In the genomic region with DNA sequence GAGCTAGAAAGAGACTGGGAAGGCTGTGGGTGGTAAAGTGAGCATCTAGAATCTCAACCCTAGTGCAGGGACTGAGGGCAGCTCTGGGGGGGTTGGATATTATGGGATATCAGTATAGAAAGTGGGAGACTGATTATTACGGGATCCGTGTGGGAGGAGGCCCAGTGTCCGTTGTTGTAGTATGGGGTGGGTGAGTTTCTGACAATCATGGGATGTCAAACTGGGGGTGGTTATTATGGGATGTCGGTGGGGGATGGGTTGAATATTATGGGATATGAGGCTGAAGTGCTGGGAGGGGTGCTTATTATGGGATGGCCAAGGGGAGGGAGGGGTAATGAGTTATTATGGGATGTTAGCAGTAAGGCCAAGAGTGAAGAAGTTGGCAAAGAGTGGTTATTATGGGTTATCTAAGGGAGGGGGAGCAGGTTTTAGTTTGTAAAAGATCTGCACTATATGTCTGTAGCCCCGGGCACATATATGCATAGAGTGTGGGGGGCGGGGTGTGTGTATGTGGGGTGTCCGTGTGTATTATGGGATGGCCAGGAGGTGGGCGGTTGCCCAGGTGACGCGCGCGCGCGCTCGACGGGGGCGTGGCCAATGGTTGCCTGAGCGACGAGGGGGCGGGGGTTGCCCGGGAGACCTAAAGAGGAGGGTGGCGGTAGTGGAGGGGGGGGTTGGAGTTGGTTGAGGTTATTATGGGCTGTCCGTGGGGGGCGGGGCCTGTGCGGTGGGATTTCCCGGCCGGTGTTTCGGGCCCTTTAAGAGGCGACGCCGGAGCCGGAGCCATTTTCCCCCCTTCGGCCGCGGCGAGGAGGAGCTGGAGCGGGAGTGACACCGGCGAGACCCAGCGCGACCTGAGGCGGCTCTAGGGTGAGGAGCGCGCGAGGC, we compare ENCODE assay signal across 8 mouse cellular contexts. TPM values are rescaled to one million over a fixed set of nuclear protein-coding genes. Genes with fewer than 3 reads are reported as not detected.
DNase-seq lines count a peak whose midpoint lies in the region; ATAC-seq lines count a peak whose summit lies in the region.

A gene (plus strand): TSS at position 591 of the 888 bp plus-strand sequence.

- peak; percentile 86 for ATAC-seq in intestine, embryonic 15.5 days
- ATAC-seq in megakaryocyte-erythroid progenitor cell, adult 5-6 weeks (replicated peaks; ENCODE audit: low FRiP score, low TSS enrichment, poor library complexity, severe bottlenecking), result peak; percentile 51

- peak; percentile 95 for DNase-seq in adrenal gland, adult 2 months
- DNase-seq in embryo, embryonic 11 days, result peak; percentile 93
- peak; percentile 88 to 94 for DNase-seq in gastrocnemius, postnatal 36 days
- peak; percentile 98 to 99 for DNase-seq in left cerebral cortex, postnatal 14 days (ENCODE audit: low spot score in 2 of 2)
- DNase-seq in right cerebral cortex, postnatal 25 days, result peak; percentile 88
- peak; percentile 86 to 92 for DNase-seq in urinary bladder, postnatal 36 days (ENCODE audit: low spot score in 2 of 2)

- H3K36me3 ChIP-seq in intestine, embryonic 15.5 days, result peaks cover 12% of the 10 kb centered on the region

- H3K9ac ChIP-seq in intestine, embryonic 15.5 days, result peak within 1 kb of the TSS; percentile 93

- intact Hi-C loops in gastrocnemius, postnatal 36 days (cut with DNase I), result no loop called here
- intact Hi-C loops in left cerebral cortex, postnatal 14 days (cut with DNase I), result no loop called here

- peak within 1 kb of the TSS; percentile 91 for H3K4me3 ChIP-seq in intestine, embryonic 15.5 days (replicated peaks)

- H3K9me3 ChIP-seq in intestine, embryonic 15.5 days, result no peaks in the 10 kb centered on the region

- peak within 1 kb of the TSS; percentile 72 for H3K4me2 ChIP-seq in intestine, embryonic 15.5 days (replicated peaks)

- peak within 1 kb of the TSS; percentile 94 for H3K27ac ChIP-seq in intestine, embryonic 15.5 days

- H3K4me1 ChIP-seq in intestine, embryonic 15.5 days (replicated peaks), result peaks cover 33% of the 10 kb centered on the region

- H3K27me3 ChIP-seq in intestine, embryonic 15.5 days (replicated peaks), result no peaks in the 10 kb centered on the region

- WGBS in intestine, embryonic 15.5 days, result 1% methylated on average over 45 of the region's 45 CpGs

RNA-seq across cellular contexts. Expression of the gene that starts here (rescaled TPM):
- total RNA-seq in adrenal gland, adult 2 months (2021), result 100 to 1,000 TPM; 139 to 156 TPM
- 54.1 and 58.1 TPM in 2 replicates for polyA plus RNA-seq in adrenal gland, adult 2 months (2012; rRNA removed)
- 10 to 100 TPM; 67.6 to 72.2 TPM for total RNA-seq in gastrocnemius, postnatal 36 days (2021)
- polyA plus RNA-seq in intestine, embryonic 15.5 days (2015; fragmentation: Nextera tagmentation; extraction: Ambion mirVana), result 62.3 and 62.6 TPM in 2 replicates
- 100 to 1,000 TPM; 157 TPM for total RNA-seq in left cerebral cortex, postnatal 14 days (2021)
- 153 and 188 TPM in 2 replicates for total RNA-seq in megakaryocyte-erythroid progenitor cell, adult 5-6 weeks (2014; fragmentation: Nextera tagmentation)
- 438 and 492 TPM in 2 replicates for total RNA-seq in megakaryocyte-erythroid progenitor cell, adult 5-6 weeks (2017)

Comparison
In these comparisons a context has a peak if more than half of its experiments do, and no peak if none do; other contexts are left out.
1. Peak in every context shown above with its lines: DNase-seq, ATAC-seq, H3K4me3 ChIP-seq and H3K27ac ChIP-seq.